Mouse (Mus musculus) CH12.LX (cell line): ENCODE measurements around the gene Gm20441. TPM values are rescaled to one million over a fixed set of nuclear protein-coding genes. Genes with fewer than 3 reads are reported as not detected.

Experiments
- DNase-seq: peaks from one replicate; pipeline ENCODE4 v3.0.0-alpha.2; 2013; ENCODE audit errors: extremely low read depth
- H3K27ac ChIP-seq: 2 replicates; pipeline ENCODE4 v1.5.1; 2012; ENCODE audit warnings: low read depth, mild to moderate bottlenecking, control low read depth, moderate library complexity; ENCODE audit not compliant: insufficient read depth
- H3K27me3 ChIP-seq: replicated peaks from 2 replicates; pipeline ENCODE3; 2012; ENCODE audit warnings: inconsistent platforms
- H3K36me3 ChIP-seq, 2 experiments: replicated peaks in 1 of 2; 2 replicates each; pipeline versions ENCODE3 to v1.6.1; 2012; ENCODE audit warnings: inconsistent platforms in 1 of 2, low read length in 1 of 2, mild to moderate bottlenecking in 1 of 2, mixed read lengths in 1 of 2, moderate library complexity in 1 of 2; ENCODE audit not compliant: control insufficient read depth in 1 of 2, insufficient read depth in 1 of 2
- H3K4me1 ChIP-seq, 2 experiments: 2 replicates each; pipeline ENCODE4 v1.6.1; 2012; ENCODE audit warnings: inconsistent platforms in 1 of 2, moderate library complexity in 1 of 2; ENCODE audit not compliant: insufficient read depth in 2 of 2, control insufficient read depth in 1 of 2
- H3K4me2 ChIP-seq: 2 replicates; pipeline ENCODE4 v1.6.1; 2012; ENCODE audit warnings: low read depth, mild to moderate bottlenecking, control low read depth; ENCODE audit not compliant: poor library complexity, insufficient read depth, severe bottlenecking
- H3K4me3 ChIP-seq, 3 experiments: fragments of 150-350 bp in 1 of 3; sonication (generic) in 1 of 3; replicated peaks in 1 of 3; 2 replicates each; pipeline versions ENCODE3 to v1.5.1; 2011 to 2012; ENCODE audit warnings: low read depth in 2 of 3, low read length in 2 of 3, mild to moderate bottlenecking in 2 of 3, moderate library complexity in 2 of 3, control low read depth in 1 of 3, improper control_type of control experiment in 1 of 3, inconsistent platforms in 1 of 3, mixed read lengths in 1 of 3; ENCODE audit not compliant: poor library complexity in 1 of 3
- H3K79me2 ChIP-seq: replicated peaks from 2 replicates; pipeline ENCODE4 v1.6.1; 2012; ENCODE audit warnings: mild to moderate bottlenecking, moderate library complexity; ENCODE audit not compliant: control insufficient read depth, poor library complexity, insufficient read depth, severe bottlenecking; ENCODE audit errors: extremely low read depth
- H3K9ac ChIP-seq: 2 replicates; pipeline ENCODE4 v1.6.1; 2012; ENCODE audit warnings: low read depth, mild to moderate bottlenecking, control low read depth, moderate library complexity; ENCODE audit not compliant: insufficient read depth
- H3K9me3 ChIP-seq: replicated peaks from 2 replicates; pipeline ENCODE3; 2012; ENCODE audit warnings: low read length, inconsistent platforms, mixed read lengths
- CTCF ChIP-seq, 2 experiments: IDR thresholded peaks in 1 of 2; conservative IDR thresholded peaks in 1 of 2; 2 replicates each; pipeline ENCODE4 v1.5.1; 2011 to 2012; ENCODE audit warnings: low read depth in 2 of 2, low read length in 2 of 2, improper control_type of control experiment in 1 of 2, inconsistent platforms in 1 of 2, mild to moderate bottlenecking in 1 of 2, moderate library complexity in 1 of 2
- E2F4 ChIP-seq: IDR thresholded peaks from 2 replicates; pipeline ENCODE4 v1.6.1; 2011; ENCODE audit warnings: low read depth, low read length, improper control_type of control experiment; ENCODE audit not compliant: insufficient replicate concordance
- ELF1 ChIP-seq: IDR thresholded peaks from 2 replicates; pipeline ENCODE4 v1.6.1; 2014; ENCODE audit warnings: low read depth, mild to moderate bottlenecking, inconsistent platforms, low read length, improper control_type of control experiment
- EP300 ChIP-seq: IDR thresholded peaks from 2 replicates; pipeline ENCODE4 v1.6.1; 2011; ENCODE audit warnings: low read length, improper control_type of control experiment
- HCFC1 ChIP-seq: IDR thresholded peaks from 2 replicates; pipeline ENCODE4 v1.6.1; 2012; ENCODE audit warnings: low read depth, mild to moderate bottlenecking, inconsistent platforms, low read length, improper control_type of control experiment
- IRF4 ChIP-seq: IDR thresholded peaks from 2 replicates; pipeline ENCODE4 v1.6.1; 2014; ENCODE audit warnings: low read depth, mild to moderate bottlenecking, inconsistent platforms, low read length, improper control_type of control experiment
- JUND ChIP-seq: conservative IDR thresholded peaks from 2 replicates; pipeline ENCODE4 v1.6.1; 2011; ENCODE audit warnings: low read depth, low read length, improper control_type of control experiment
- KAT2A ChIP-seq: IDR thresholded peaks from 2 replicates; pipeline ENCODE4 v1.6.1; 2012; ENCODE audit warnings: low read length, improper control_type of control experiment, inconsistent platforms; ENCODE audit not compliant: insufficient replicate concordance
- MAX ChIP-seq: IDR thresholded peaks from 2 replicates; pipeline ENCODE4 v1.6.1; 2011; ENCODE audit warnings: low read length, improper control_type of control experiment
- MAZ ChIP-seq: IDR thresholded peaks from 2 replicates; pipeline ENCODE4 v1.6.1; 2012; ENCODE audit warnings: low read depth, mild to moderate bottlenecking, inconsistent platforms, low read length, improper control_type of control experiment, moderate library complexity
- MEF2A ChIP-seq: IDR thresholded peaks from 2 replicates; pipeline ENCODE4 v1.6.1; 2014; ENCODE audit warnings: low read depth, mild to moderate bottlenecking, inconsistent platforms, low read length, improper control_type of control experiment, borderline replicate concordance
- MYC ChIP-seq: IDR thresholded peaks from 2 replicates; pipeline ENCODE4 v1.6.1; 2011; ENCODE audit warnings: low read depth, mild to moderate bottlenecking, improper control_type of control experiment, low read length
- PAX5 ChIP-seq: IDR thresholded peaks from 2 replicates; pipeline ENCODE4 v1.6.1; 2012; ENCODE audit warnings: low read length, inconsistent platforms, mixed read lengths
- POLR2A ChIP-seq: IDR thresholded peaks from 2 replicates; pipeline ENCODE4 v1.6.1; 2011; ENCODE audit warnings: low read depth, mild to moderate bottlenecking, improper control_type of control experiment, low read length
- POLR2AphosphoS2 ChIP-seq: IDR thresholded peaks from 2 replicates; pipeline ENCODE4 v1.6.1; 2011; ENCODE audit warnings: low read depth, low read length, improper control_type of control experiment
- RCOR1 ChIP-seq: conservative IDR thresholded peaks from 2 replicates; pipeline ENCODE4 v1.6.1; 2012; ENCODE audit warnings: low read depth, mild to moderate bottlenecking, inconsistent platforms, low read length, improper control_type of control experiment
- SMC3 ChIP-seq: IDR thresholded peaks from 2 replicates; pipeline ENCODE4 v1.6.1; 2011; ENCODE audit warnings: low read depth, low read length, improper control_type of control experiment
- UBTF ChIP-seq: IDR thresholded peaks from 2 replicates; pipeline ENCODE4 v1.6.1; 2012; ENCODE audit warnings: low read depth, mild to moderate bottlenecking, inconsistent platforms, low read length, improper control_type of control experiment, moderate library complexity
- USF1 ChIP-seq: IDR thresholded peaks from 2 replicates; pipeline ENCODE4 v1.6.1; 2014; ENCODE audit warnings: low read depth, mild to moderate bottlenecking, inconsistent platforms, low read length, improper control_type of control experiment
- ZMIZ1 ChIP-seq: IDR thresholded peaks from 2 replicates; pipeline ENCODE4 v1.6.1; 2012; ENCODE audit warnings: low read depth, mild to moderate bottlenecking, inconsistent platforms, low read length, improper control_type of control experiment
- ZNF384 ChIP-seq: IDR thresholded peaks from 2 replicates; pipeline ENCODE4 v1.6.1; 2012; ENCODE audit warnings: low read depth, low read length, improper control_type of control experiment, inconsistent platforms
- dilution Hi-C: fragments of 300-500 bp; cut with MboI; formaldehyde crosslinking; loops from 2 replicates; pipeline ENCODE4 v1.14.3; 2020; ENCODE audit warnings: low sequenced_read_pairs; ENCODE audit not compliant: extremely low pct_unique_long_range_greater_than_20kb, extremely low pct_ligation_motif_present
- in situ Hi-C: fragments of 300-500 bp; cut with MboI; formaldehyde crosslinking; loops from 3 replicates; pipeline ENCODE4 v1.14.3; 2019; ENCODE audit warnings: low sequenced_read_pairs, low pct_ligation_motif_present, low pct_unique_long_range_greater_than_20kb, mixed read lengths
- polyA plus RNA-seq: library from polyadenylated mRNA; unstranded; fragments of >175 nt; gene quantifications from 2 replicates; pipeline ENCODE4 v1.2.1, GENCODE M21; 2012; ENCODE audit warnings: low read depth; ENCODE audit not compliant: insufficient read length
- total RNA-seq, 2 experiments: library from RNA; depleted of rRNA; stranded (reverse); fragments of 300-350 nt in 1 of 2; fragments of >200 nt in 1 of 2; gene quantifications; 2 replicates each; pipeline ENCODE4 v1.2.3; 2012 to 2014

The Gm20441 gene
- total and polyA plus RNA-seq, 3 experiments: 0.68 TPM; not detected in 2

GRCm38 (mm10) chr10:75823782-75824181, 43.0 kb upstream of the Gm20441 start:
- H3K9ac ChIP-seq: no peak overlapping the region
- H3K4me2 ChIP-seq: no peak overlapping the region
- H3K36me3 ChIP-seq: peaks cover 0 to 11% of the 10 kb centered on the region in 2 experiments
- no peaks in the 10 kb centered on the region for H3K79me2 ChIP-seq
- peaks cover 0 to 39% of the 10 kb centered on the region in 2 experiments; a peak in 2 of 4 replicates for H3K4me1 ChIP-seq
- peaks cover 49% of the 10 kb centered on the region for H3K9me3 ChIP-seq
- in situ Hi-C loops: no loop called here
- no peak overlapping the region for H3K4me3 ChIP-seq
- H3K27ac ChIP-seq: peak overlapping the region; percentile 92
- TF ChIP-seq SMC3: no peak
- TF ChIP-seq KAT2A: no peak
- TF ChIP-seq EP300: no peak
- no peak for TF ChIP-seq POLR2AphosphoS2
- no peak for TF ChIP-seq PAX5
- no peak for TF ChIP-seq CTCF (conservative IDR thresholded peaks at IDR 0.05 in 1 of 2, IDR thresholded peaks at IDR 0.05 in 1 of 2; ENCODE audit: low read depth in 2 of 2, low read length in 2 of 2)
- TF ChIP-seq USF1: no peak
- no peak for TF ChIP-seq RCOR1
- no peak for TF ChIP-seq E2F4
- TF ChIP-seq MAZ: no peak
- TF ChIP-seq HCFC1: no peak
- no peak for TF ChIP-seq IRF4
- TF ChIP-seq JUND: no peak
- no peak for TF ChIP-seq ZMIZ1
- TF ChIP-seq MAX: no peak
- no peak for TF ChIP-seq ZNF384
- no peak for TF ChIP-seq MEF2A
- no peak for TF ChIP-seq UBTF
- TF ChIP-seq MYC: no peak
- TF ChIP-seq POLR2A: no peak
- TF ChIP-seq, all 38 proteins: peak for 0
- H3K27me3 ChIP-seq: no peaks in the 10 kb centered on the region
- DNase-seq: no peak
- dilution Hi-C loops: no loop called here

- H3K27ac ChIP-seq: no peak within 1 kb of the TSS
- no peak for TF ChIP-seq ELF1
- no peaks in the 10 kb centered on the region for H3K79me2 ChIP-seq
- in situ Hi-C loops (no loop called here), dilution Hi-C loops (no loop called here)
- peaks cover 0 to 32% of the 10 kb centered on the region in 2 experiments; a peak in 2 of 4 replicates for H3K4me1 ChIP-seq
- peaks cover 44% of the 10 kb centered on the region for H3K9me3 ChIP-seq
- H3K4me3 ChIP-seq: no peak within 1 kb of the TSS
- no peaks in the 10 kb centered on the region for H3K27me3 ChIP-seq
- no peak for DNase-seq
- peaks cover 0 to 5% of the 10 kb centered on the region in 2 experiments for H3K36me3 ChIP-seq
- no peak within 1 kb of the TSS for H3K9ac ChIP-seq
- no peak within 1 kb of the TSS for H3K4me2 ChIP-seq
Measured at GRCm38 (mm10) chr10:75822443-75822842, 41.7 kb upstream of the Gm20441 start, which contains the start of gene Gstt4. Gene Gstt4, minus strand, starts transcription at chr10:75822543.
